15 mouse cellular contexts compared by ENCODE assay signal in genomic region chr15:96588996-96589657, GRCm38 (mm10).
"Had no signal": no experiment of that assay in that cellular context is flagged by ENCODE, and none has a peak within 500 bp of the region (broad histone marks: within the 10 kb centered on the region; RNA-seq: fewer than 3 reads in every experiment).

No protein-coding gene starts in this region.

- DNase-seq: kidney, adult 8-10 months; kidney, postnatal 4 days; left cerebral cortex, postnatal 4 days; lung, adult 18-20 months; right cerebral cortex, postnatal 4 days; spleen, adult 18-20 months; thymus, adult 2 months; thymus, postnatal 25 days had no signal

- H3K4me3 ChIP-seq: layer of hippocampus, adult 2 months; limb, embryonic 13.5 days; myocyte; neural tube, embryonic 15.5 days; stomach, embryonic 15.5 days had no signal

- H3K4me2 ChIP-seq: limb, embryonic 13.5 days; neural tube, embryonic 15.5 days; stomach, embryonic 15.5 days had no signal

- H3K27me3 ChIP-seq: limb, embryonic 13.5 days; neural tube, embryonic 15.5 days; stomach, embryonic 15.5 days had no signal

- H3K9ac ChIP-seq: limb, embryonic 13.5 days; liver, embryonic 14.5 days; neural tube, embryonic 15.5 days; stomach, embryonic 15.5 days had no signal

- H3K9me3 ChIP-seq: limb, embryonic 13.5 days; neural tube, embryonic 15.5 days; stomach, embryonic 15.5 days had no signal

- H3K27ac ChIP-seq: kidney, postnatal 0 days; limb, embryonic 13.5 days; liver, embryonic 14.5 days; neural tube, embryonic 15.5 days; stomach, embryonic 15.5 days had no signal
